Mouse (Mus musculus): ENCODE measurements around the gene Ccnf. TPM values are rescaled to one million over a fixed set of nuclear protein-coding genes. Genes with fewer than 3 reads are reported as not detected.

Ccnf gene
- total and polyA plus RNA-seq, 3 experiments: 34.5 to 73.9 TPM; not detected in 1

GRCm38 (mm10) chr17:24205908-24206361 is 45.3 kb downstream of the Ccnf start (continued):
- no peak for TF ChIP-seq NRF1 (IDR thresholded peaks at IDR 0.05; ENCODE audit: insufficient read depth, low read depth, low read length, poor library complexity, severe bottlenecking)
- no peak; the same call in 1 of the 2 replicates for TF ChIP-seq MYC (IDR thresholded peaks at IDR 0.05; ENCODE audit: low read depth, low read length)
- no peak for TF ChIP-seq POLR2A (IDR thresholded peaks at IDR 0.05; ENCODE audit: control insufficient read depth in 1 of 2, insufficient read depth in 1 of 2, low read depth in 1 of 2, low read length in 2 of 2, poor library complexity in 1 of 2)
- TF ChIP-seq NELFE (IDR thresholded peaks at IDR 0.05; ENCODE audit: low read depth, low read length): no peak; the same call in 1 of the 2 replicates
- peak; percentile 29; the same call in 1 of the 2 replicates for TF ChIP-seq ZMIZ1 (IDR thresholded peaks at IDR 0.05; ENCODE audit: low read depth, low read length)
- no peak for TF ChIP-seq UBTF (IDR thresholded peaks at IDR 0.05; ENCODE audit: borderline replicate concordance, insufficient read depth, low read depth, low read length)
- TF ChIP-seq GABPA (IDR thresholded peaks at IDR 0.05; ENCODE audit: low read depth, low read length): no peak

GRCm38 (mm10) chr17:24205284-24205888 is 45.9 kb downstream of the Ccnf start, which contains the start of gene Tbc1d24:
TSS of gene Tbc1d24 (minus strand) at chr17:24205562.
- no peaks in the 10 kb centered on the region for H3K9me3 ChIP-seq (replicated peaks; ENCODE audit: insufficient read depth, low read length)
- H3K36me3 ChIP-seq (ENCODE audit: control insufficient read depth in 1 of 2, insufficient read depth in 2 of 2, low read length in 2 of 2): peaks cover 0 to 39% of the 10 kb centered on the region in 2 experiments; a peak in 3 of 4 replicates
- peak within 1 kb of the TSS; percentile 53 to 66 for H3K4me3 ChIP-seq (ENCODE audit: control insufficient read depth in 1 of 2, insufficient read depth in 1 of 2, low read depth in 2 of 2, low read length in 2 of 2)
- H3K79me2 ChIP-seq (ENCODE audit: control insufficient read depth, insufficient read depth, low read length, poor library complexity): peaks cover 50% of the 10 kb centered on the region
- H3K27ac ChIP-seq (ENCODE audit: control insufficient read depth, low read depth, low read length): peak within 1 kb of the TSS; percentile 94
- peak; percentile 97 for DNase-seq (ENCODE audit: low read depth, low spot score)
- peaks cover 9 to 54% of the 10 kb centered on the region in 2 experiments for H3K4me1 ChIP-seq (ENCODE audit: control insufficient read depth in 1 of 2, insufficient read depth in 2 of 2, low read length in 2 of 2)
- H3K27me3 ChIP-seq (ENCODE audit: control insufficient read depth in 1 of 2, insufficient read depth in 2 of 2, low read length in 2 of 2): no peaks in the 10 kb centered on the region
- H3K9ac ChIP-seq (ENCODE audit: control insufficient read depth, low read depth, low read length, poor library complexity, severe bottlenecking): peak within 1 kb of the TSS; percentile 86
- TF ChIP-seq TBP (IDR thresholded peaks at IDR 0.05; ENCODE audit: low read depth, low read length) (0 out of 2 replicates have a peak, but pooled peaks have one; percentile 32), NRF1 (IDR thresholded peaks at IDR 0.05; ENCODE audit: insufficient read depth, low read depth, low read length, poor library complexity, severe bottlenecking) (peak; percentile 96; the same call in 1 of the 2 replicates), ZC3H11A (IDR thresholded peaks at IDR 0.05; ENCODE audit: low read depth, low read length) (no peak), MAFK (IDR thresholded peaks at IDR 0.05; ENCODE audit: borderline replicate concordance, low read depth, low read length) (no peak), ZMIZ1 (IDR thresholded peaks at IDR 0.05; ENCODE audit: low read depth, low read length) (peak; percentile 74), CHD1 (IDR thresholded peaks at IDR 0.05; ENCODE audit: low read depth, low read length) (no peak), GABPA (IDR thresholded peaks at IDR 0.05; ENCODE audit: low read depth, low read length) (no peak), NELFE (IDR thresholded peaks at IDR 0.05; ENCODE audit: low read depth, low read length) (peak; percentile 76), MYC (IDR thresholded peaks at IDR 0.05; ENCODE audit: low read depth, low read length) (peak; percentile 84; the same call in 1 of the 2 replicates), HCFC1 (IDR thresholded peaks at IDR 0.05; ENCODE audit: low read depth, low read length) (peak; percentile 26; the same call in 1 of the 2 replicates), E2F4 (IDR thresholded peaks at IDR 0.05; ENCODE audit: borderline replicate concordance, low read depth, low read length) (peak; percentile 60; the same call in 1 of the 2 replicates), POLR2AphosphoS2 (IDR thresholded peaks at IDR 0.05; ENCODE audit: low read length) (peak; percentile 79; the same call in 1 of the 2 replicates), MAX (IDR thresholded peaks at IDR 0.05; ENCODE audit: low read length) (peak; percentile 93), POLR2A (IDR thresholded peaks at IDR 0.05; ENCODE audit: control insufficient read depth in 1 of 2, insufficient read depth in 1 of 2, low read depth in 1 of 2, low read length in 2 of 2, poor library complexity in 1 of 2) (peak; percentile 81 to 88), MXI1 (IDR thresholded peaks at IDR 0.05; ENCODE audit: low read depth, low read length) (peak; percentile 58; the same call in 1 of the 2 replicates), MAZ (IDR thresholded peaks at IDR 0.05; ENCODE audit: low read depth, low read length) (peak; percentile 71), SIN3A (IDR thresholded peaks at IDR 0.05; ENCODE audit: low read length) (no peak)
